Mouse (Mus musculus): Measurements from ENCODE around the gene Ghrhr. TPM values are rescaled to one million over a fixed set of nuclear protein-coding genes. Genes with fewer than 3 reads are reported as not detected.

Gene Ghrhr
- polyA plus RNA-seq, 1 experiment from 2014 or later = not detected

DNA sequence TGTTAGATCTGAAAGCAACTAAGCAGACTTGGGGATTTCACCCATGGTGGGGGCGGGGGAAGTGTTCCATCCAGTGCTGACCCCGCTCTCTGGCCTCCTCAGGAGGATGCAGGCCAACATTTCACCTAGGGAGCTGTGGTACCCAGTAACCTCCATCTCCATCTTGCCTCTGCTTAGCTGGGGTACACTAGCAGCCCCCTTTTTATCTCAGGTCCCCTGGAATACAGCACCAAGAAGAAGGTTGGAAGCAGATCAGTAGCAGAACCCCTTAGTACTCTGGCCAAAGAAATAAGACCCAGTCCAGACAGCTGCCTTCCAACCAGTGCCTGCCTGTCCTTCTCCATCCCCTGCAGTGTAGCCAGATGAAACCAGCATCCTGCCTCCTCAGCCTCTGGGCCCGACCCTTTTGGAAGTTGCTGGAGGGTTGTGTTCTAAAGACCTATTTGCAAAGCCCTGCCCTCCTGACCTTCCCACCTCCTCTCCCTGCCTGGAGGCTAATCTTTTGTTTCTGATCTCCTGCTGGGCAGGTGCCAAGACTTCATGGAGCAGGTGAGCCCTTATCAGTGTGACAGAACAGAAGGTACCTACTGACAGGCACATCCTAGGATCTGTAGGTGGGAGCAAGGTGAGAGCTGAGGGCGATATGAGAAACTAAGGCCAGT is 21.5 kb upstream of the Ghrhr start:
- WGBS = 61% methylated on average over 4 of the region's 4 CpGs
- ATAC-seq (ENCODE audit: insufficient number of reproducible peaks, insufficient read depth, low FRiP score, low TSS enrichment, low read depth) = no peak
- Histone ChIP-seq H3K27ac (no peak overlapping the region), H3K36me3 (no peaks in the 10 kb centered on the region), H3K4me2 (no peak overlapping the region), H3K4me3 (no peak overlapping the region), H3K4me1 (peaks cover 17% of the 10 kb centered on the region; the same call in 1 of the 2 replicates), H3K9ac (no peak overlapping the region), H3K27me3 (no peaks in the 10 kb centered on the region), H3K9me3 (peaks cover 9% of the 10 kb centered on the region; the same call in 1 of the 2 replicates)

DNA sequence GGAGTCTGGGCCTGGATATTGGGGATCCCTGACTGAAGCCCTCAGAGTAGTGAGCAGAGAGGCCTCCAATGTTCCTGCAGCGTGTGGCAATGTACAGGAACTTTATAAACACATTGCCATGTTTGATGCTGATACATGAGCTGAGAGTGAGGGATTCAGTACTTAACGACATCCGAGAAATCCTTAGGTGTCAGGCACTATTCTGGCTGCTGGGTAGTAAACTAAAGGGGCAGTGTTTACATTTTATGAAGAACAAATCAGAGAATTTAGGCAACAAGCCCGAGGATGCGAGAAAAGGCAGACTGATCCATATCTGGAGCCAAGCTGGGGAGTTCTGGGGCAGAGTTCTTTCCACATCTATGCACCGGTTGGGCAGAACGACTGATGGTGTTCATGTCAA is 20.5 kb upstream of the Ghrhr start:
- ATAC-seq (ENCODE audit: insufficient number of reproducible peaks, insufficient read depth, low FRiP score, low TSS enrichment, low read depth) = no peak
- 72% methylated on average over 7 of the region's 7 CpGs for WGBS
- H3K4me1 ChIP-seq = peaks cover 17% of the 10 kb centered on the region; the same call in 1 of the 2 replicates

DNA sequence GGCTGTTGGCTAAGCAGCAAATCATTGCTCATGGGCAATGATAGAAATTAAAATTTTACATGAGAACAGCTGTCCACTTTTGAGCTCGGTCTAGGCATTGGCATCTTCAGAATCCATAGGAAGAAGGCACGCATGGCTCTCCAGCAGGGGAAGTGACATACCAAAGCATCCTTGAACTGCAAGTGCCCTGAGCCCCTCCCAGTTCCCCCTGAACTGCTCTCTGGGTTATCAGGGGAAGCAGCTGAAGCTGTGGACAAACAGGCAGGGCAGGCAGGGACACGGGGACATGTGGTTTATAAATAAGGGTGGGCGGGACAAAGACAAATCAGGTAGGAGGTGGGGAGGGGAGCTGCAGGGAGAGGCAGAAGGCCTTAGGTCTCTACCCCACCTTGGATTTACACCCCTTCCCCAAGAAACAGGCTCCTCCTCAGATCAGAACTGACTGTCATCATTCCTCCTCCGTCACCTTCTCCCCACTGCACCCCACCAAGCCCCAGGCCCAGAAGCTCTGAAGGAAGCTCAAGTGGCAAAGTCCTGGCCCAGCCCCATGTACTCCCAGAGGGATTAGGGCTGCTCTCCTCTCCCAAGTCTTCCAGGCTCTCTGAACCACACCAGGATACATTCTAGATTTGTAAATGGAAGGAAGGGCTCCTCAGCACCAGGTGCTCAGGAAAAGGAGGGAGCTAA is 19.9 kb upstream of the Ghrhr start:
- Histone ChIP-seq H3K9ac (no peak overlapping the region), H3K36me3 (no peaks in the 10 kb centered on the region), H3K4me3 (no peak overlapping the region), H3K9me3 (no peaks in the 10 kb centered on the region), H3K27me3 (no peaks in the 10 kb centered on the region), H3K4me1 (peaks cover 17% of the 10 kb centered on the region; the same call in 1 of the 2 replicates), H3K4me2 (no peak overlapping the region), H3K27ac (no peak overlapping the region)
- 43% methylated on average over 5 of the region's 5 CpGs for WGBS
- ATAC-seq (ENCODE audit: insufficient number of reproducible peaks, insufficient read depth, low FRiP score, low TSS enrichment, low read depth) = no peak

More for the DNA sequence above, 20.5 kb upstream of the Ghrhr start:
- Histone ChIP-seq H3K27ac (no peak overlapping the region), H3K9ac (no peak overlapping the region), H3K4me2 (no peak overlapping the region), H3K9me3 (no peaks in the 10 kb centered on the region), H3K4me3 (no peak overlapping the region), H3K27me3 (no peaks in the 10 kb centered on the region), H3K36me3 (no peaks in the 10 kb centered on the region)

DNA sequence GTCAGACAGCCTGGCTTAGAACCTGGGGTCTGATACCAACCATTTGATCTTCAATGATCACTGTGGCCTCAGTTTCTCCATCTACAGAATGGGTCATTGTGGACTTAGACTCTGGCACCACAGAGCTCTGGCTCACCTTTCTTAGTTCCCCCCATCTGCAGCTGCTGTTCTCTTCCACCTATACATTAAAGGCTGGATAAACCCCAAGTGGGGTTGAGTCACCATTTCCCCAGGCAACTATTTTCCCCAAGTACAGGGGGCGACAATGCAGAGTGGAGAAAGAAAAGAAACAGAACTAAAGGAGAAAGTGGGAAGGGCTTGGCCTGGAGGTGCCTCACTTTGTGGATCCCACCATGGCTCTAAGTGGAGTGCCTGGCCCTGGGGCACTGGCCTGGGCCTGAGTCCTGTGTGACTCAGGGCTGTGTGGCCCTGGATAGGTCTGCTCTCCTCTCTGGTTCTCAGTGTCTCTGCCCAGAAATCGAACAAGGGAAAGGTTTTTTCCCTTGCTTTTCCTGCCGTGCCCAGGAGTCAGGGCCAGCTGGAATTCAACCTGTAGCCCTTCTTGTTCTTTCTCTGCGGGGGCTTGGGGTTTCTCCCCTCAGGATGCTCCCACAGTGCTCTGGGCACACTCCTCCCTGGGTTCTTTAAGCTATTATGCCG is 19.0 kb upstream of the Ghrhr start:
- 59% methylated on average over 5 of the region's 5 CpGs for WGBS
- Histone ChIP-seq H3K36me3 (no peaks in the 10 kb centered on the region), H3K27me3 (no peaks in the 10 kb centered on the region), H3K4me2 (no peak overlapping the region), H3K4me3 (no peak overlapping the region), H3K9ac (no peak overlapping the region), H3K27ac (no peak overlapping the region), H3K9me3 (no peaks in the 10 kb centered on the region), H3K4me1 (peaks cover 17% of the 10 kb centered on the region; the same call in 1 of the 2 replicates)
- no peak for ATAC-seq (ENCODE audit: insufficient number of reproducible peaks, insufficient read depth, low FRiP score, low TSS enrichment, low read depth)

DNA sequence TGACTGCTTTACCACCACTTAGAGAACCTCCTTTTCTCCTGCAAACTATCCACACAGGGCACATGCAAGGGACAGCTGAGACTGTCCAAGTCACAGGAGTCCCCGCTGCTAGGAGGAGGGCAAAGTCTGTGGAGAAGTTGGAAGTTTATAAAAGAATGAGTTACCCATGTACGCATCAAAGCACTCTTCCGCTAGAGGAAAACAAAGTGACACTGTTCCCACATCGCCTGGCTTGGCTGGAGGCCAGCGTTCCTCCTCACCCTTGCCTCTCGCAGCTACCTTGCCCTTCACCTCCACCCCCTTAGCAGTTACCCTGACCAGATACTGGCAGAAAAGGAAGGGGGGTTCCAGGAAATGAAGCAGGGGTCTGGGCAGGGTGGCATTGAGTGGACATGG is 18.5 kb upstream of the Ghrhr start:
- 47% methylated on average over 6 of the region's 6 CpGs for WGBS
- H3K4me2 ChIP-seq = no peak overlapping the region
- H3K27me3 ChIP-seq = no peaks in the 10 kb centered on the region
- no peak for ATAC-seq (ENCODE audit: insufficient number of reproducible peaks, insufficient read depth, low FRiP score, low TSS enrichment, low read depth)
- no peak overlapping the region for H3K9ac ChIP-seq
- H3K4me3 ChIP-seq = no peak overlapping the region
- no peaks in the 10 kb centered on the region for H3K9me3 ChIP-seq
- H3K36me3 ChIP-seq = no peaks in the 10 kb centered on the region
- H3K27ac ChIP-seq = no peak overlapping the region
- peaks cover 17% of the 10 kb centered on the region; the same call in 1 of the 2 replicates for H3K4me1 ChIP-seq

DNA sequence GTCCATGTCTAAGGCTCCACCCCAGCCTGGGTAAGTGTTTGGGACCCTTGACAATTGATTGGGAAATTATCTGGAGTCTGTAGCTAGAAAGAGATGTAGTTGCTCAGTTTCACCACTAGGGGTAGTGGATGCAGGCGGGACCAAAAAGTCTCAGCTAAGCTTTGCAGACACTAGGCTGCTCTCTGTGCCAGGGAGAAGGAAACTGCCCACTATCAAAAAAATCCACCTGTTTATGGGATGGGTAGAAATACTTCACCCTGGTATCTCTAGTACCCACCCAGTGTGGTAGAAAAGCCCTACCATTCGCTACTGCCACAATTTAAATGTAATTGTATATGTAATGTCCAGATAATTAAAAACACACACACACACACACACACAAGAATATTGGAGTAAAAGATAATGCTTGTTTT is 17.4 kb upstream of the Ghrhr start:
- no peaks in the 10 kb centered on the region for H3K36me3 ChIP-seq
- WGBS = 10% methylated on average over 2 of the region's 2 CpGs
- no peaks in the 10 kb centered on the region for H3K27me3 ChIP-seq
- H3K9ac ChIP-seq = no peak overlapping the region
- 0 out of 2 replicates have a peak overlapping the region, but pooled peaks have one; percentile 7 for H3K4me2 ChIP-seq
- peaks cover 17% of the 10 kb centered on the region; the same call in 1 of the 2 replicates for H3K4me1 ChIP-seq
- no peak for ATAC-seq (ENCODE audit: insufficient number of reproducible peaks, insufficient read depth, low FRiP score, low TSS enrichment, low read depth)
- no peaks in the 10 kb centered on the region for H3K9me3 ChIP-seq
- H3K27ac ChIP-seq = no peak overlapping the region
- H3K4me3 ChIP-seq = no peak overlapping the region

DNA sequence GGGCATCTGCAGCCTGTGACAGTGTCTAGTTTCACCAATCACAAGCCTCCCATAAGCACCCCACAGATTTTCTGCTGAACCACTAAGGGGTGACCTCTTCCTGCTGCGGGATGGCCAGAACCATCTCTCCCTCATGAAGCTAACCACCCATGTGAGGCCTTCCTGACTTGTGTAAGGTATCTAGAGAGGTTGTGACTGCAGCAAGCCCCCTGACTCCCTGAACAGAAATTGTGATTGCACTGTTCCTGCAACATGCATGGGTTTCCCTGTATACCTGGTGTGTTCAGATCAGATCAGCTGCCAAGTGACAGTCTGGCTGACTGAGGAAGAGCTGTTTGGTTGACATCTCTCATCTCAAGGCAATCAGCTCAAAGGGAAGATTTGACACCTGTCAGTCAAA is 13.4 kb upstream of the Ghrhr start:
- Histone ChIP-seq H3K9ac (no peak overlapping the region), H3K36me3 (no peaks in the 10 kb centered on the region), H3K27me3 (no peaks in the 10 kb centered on the region), H3K4me1 (peaks cover 12% of the 10 kb centered on the region; the same call in 1 of the 2 replicates), H3K9me3 (no peaks in the 10 kb centered on the region), H3K4me2 (no peak overlapping the region), H3K27ac (no peak overlapping the region), H3K4me3 (no peak overlapping the region)
- no peak for ATAC-seq (ENCODE audit: insufficient number of reproducible peaks, insufficient read depth, low FRiP score, low TSS enrichment, low read depth)
- WGBS = 82% methylated on average over 1 of the region's 1 CpGs

DNA sequence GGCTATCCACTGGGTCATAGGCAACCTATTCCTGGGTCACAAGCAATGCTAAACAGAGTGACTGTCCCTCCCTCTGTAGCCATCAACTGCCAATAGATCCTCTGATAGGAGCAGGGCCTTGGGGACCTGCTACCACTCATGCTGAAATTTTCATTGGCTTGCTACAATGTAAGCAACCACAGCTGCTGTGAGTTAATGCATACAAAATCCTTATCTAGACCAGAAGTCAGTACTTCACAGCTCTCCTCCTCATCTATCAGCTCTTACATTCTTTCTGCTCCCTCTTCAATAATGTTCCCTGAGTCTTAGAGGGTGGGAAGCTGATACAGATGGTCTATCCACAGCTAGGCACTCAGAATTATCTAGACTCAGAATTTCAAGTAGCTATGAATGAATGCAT is 9.0 kb upstream of the Ghrhr start:
- Histone ChIP-seq H3K36me3 (no peaks in the 10 kb centered on the region), H3K9ac (no peak overlapping the region), H3K27ac (no peak overlapping the region), H3K4me2 (no peak overlapping the region), H3K27me3 (no peaks in the 10 kb centered on the region), H3K4me1 (no peaks in the 10 kb centered on the region), H3K9me3 (no peaks in the 10 kb centered on the region), H3K4me3 (no peak overlapping the region)
- no peak for ATAC-seq (ENCODE audit: insufficient number of reproducible peaks, insufficient read depth, low FRiP score, low TSS enrichment, low read depth)

DNA sequence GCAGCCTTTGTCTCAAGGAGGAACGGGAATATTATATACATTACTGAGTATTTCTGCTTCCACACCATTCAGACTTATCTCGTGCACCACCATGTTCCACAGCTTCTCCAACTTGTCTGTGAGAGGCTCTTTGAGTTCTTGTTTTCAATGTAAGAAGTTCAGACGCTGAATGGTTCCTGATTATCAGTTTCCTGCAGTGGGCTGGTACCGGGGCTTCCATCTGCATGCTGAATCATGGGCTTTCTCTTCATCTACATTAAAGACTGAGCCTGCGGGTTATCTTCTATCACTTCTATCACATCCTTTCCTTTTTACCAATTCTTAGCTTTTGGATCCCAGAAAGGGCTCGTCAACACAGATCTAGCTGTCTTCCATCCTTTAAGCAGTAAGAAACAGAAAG is 5.3 kb upstream of the Ghrhr start:
- no peak overlapping the region for H3K9ac ChIP-seq
- ATAC-seq (ENCODE audit: insufficient number of reproducible peaks, insufficient read depth, low FRiP score, low TSS enrichment, low read depth) = no peak
- H3K9me3 ChIP-seq = no peaks in the 10 kb centered on the region
- no peaks in the 10 kb centered on the region for H3K27me3 ChIP-seq
- WGBS = 82% methylated on average over 6 of the region's 6 CpGs
- H3K4me2 ChIP-seq = no peak overlapping the region
- 0 out of 2 replicates have a peak, but pooled peaks cover 3% of the 10 kb centered on the region for H3K4me1 ChIP-seq
- no peak overlapping the region for H3K4me3 ChIP-seq
- no peaks in the 10 kb centered on the region for H3K36me3 ChIP-seq
- H3K27ac ChIP-seq = no peak overlapping the region

DNA sequence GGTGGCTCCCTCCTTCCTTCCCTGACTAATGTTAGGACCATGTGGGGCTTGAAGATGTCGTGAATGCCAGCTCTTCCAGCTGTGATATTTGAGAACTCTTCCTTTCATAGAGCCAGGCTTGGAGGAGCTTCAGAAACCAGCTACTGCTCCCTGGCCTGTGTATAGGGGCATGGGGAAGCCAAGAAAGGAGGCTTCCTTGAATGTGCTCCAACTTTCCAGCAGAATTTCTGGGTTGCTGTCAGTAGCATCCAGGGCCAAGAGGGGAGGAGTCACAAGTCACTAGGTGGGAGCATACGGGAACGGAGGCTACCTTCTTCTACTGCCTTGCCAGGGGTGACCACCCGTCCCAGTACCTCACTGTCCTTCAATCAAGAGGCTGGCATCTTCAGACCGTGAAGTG is 416 bp downstream of the Ghrhr start:
- H3K36me3 ChIP-seq = no peaks in the 10 kb centered on the region
- H3K27me3 ChIP-seq = peaks cover 4% of the 10 kb centered on the region; the same call in 1 of the 2 replicates
- no peak overlapping the region for H3K27ac ChIP-seq
- H3K9me3 ChIP-seq = no peaks in the 10 kb centered on the region
- ATAC-seq (ENCODE audit: insufficient number of reproducible peaks, insufficient read depth, low FRiP score, low TSS enrichment, low read depth) = no peak
- H3K4me2 ChIP-seq = no peak overlapping the region
- WGBS = 68% methylated on average over 5 of the region's 5 CpGs
- no peak overlapping the region for H3K4me3 ChIP-seq
- H3K4me1 ChIP-seq = peaks cover 9% of the 10 kb centered on the region; the same call in 1 of the 2 replicates
- no peak overlapping the region for H3K9ac ChIP-seq

DNA sequence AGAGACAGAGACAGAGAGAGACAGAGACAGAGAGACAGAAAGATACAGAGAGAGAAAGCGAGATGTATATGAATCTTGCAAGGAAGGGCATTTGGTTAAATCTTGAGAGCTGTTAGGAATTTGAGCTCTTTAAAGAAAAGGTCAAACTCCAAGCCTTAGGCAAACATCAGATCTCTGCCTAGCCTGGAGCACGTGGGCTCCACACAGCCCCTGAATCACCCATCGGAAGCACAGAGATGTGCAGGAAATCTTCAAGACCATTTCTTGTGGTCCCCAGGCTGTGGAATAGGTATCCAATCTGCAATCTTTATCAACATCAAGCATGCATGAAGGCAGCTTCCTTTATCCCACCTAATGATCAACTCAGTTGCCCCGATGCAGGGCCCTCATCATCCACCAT is 1.4 kb downstream of the Ghrhr start:
- no peak overlapping the region for H3K9ac ChIP-seq
- H3K9me3 ChIP-seq = no peaks in the 10 kb centered on the region
- no peak overlapping the region for H3K4me3 ChIP-seq
- H3K27ac ChIP-seq = no peak overlapping the region
- ATAC-seq (ENCODE audit: insufficient number of reproducible peaks, insufficient read depth, low FRiP score, low TSS enrichment, low read depth) = no peak
- H3K36me3 ChIP-seq = no peaks in the 10 kb centered on the region
- no peak overlapping the region for H3K4me2 ChIP-seq
- H3K4me1 ChIP-seq = peaks cover 9% of the 10 kb centered on the region; the same call in 1 of the 2 replicates
- peaks cover 4% of the 10 kb centered on the region; the same call in 1 of the 2 replicates for H3K27me3 ChIP-seq
- WGBS = 77% methylated on average over 4 of the region's 4 CpGs

Data from embryonic facial prominence, embryonic 13.5 days (tissue).